Mouse (Mus musculus) olfactory bulb, adult 2 months (tissue): Measurements from ENCODE around the gene Sox13.

Experiments
- CTCF ChIP-seq: fragments of 200-500 bp; IDR thresholded peaks from 2 replicates; pipeline ENCODE4 v1.5.1; 2012; ENCODE audit warnings: low read depth, mild to moderate bottlenecking, low read length, moderate library complexity; ENCODE audit not compliant: insufficient read depth
- POLR2A ChIP-seq: fragments of 200-500 bp; IDR thresholded peaks from 2 replicates; pipeline ENCODE4 v1.6.1; 2012; ENCODE audit warnings: mild to moderate bottlenecking, low read depth, low read length, moderate library complexity; ENCODE audit not compliant: insufficient read depth

- TF ChIP-seq POLR2A (peak; percentile 34; the same call in 1 of the 2 replicates), CTCF (no peak)
These were observed at the start of gene Sox13 for GRCm38 (mm10) chr1:133423543-133424480.
